Mouse (Mus musculus): ENCODE measurements around the gene Trpc4ap.

DNA sequence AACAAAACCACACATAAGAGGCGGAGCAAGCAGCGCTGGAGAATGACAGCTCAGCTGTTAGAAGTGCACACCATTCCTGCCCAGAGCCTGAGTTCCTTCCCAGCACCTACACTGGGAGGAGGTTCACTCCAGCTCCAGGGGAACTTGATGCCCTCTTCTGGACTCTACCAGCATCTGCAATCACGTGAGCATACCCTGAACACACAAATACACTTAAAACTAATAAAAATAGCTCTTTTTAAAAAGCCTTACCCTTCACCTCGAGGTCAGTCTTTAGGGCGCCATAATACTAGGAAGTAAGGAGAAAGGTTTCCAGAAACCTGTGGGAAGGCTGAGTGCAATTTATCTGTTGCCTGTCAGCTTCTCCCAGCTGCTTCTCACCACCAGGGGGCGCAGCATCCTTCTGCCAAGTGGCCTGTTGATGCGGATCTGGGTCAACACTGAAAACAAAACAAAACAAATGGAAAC is 3.9 kb upstream of the Trpc4ap start:
- TF ChIP-seq CTCF (IDR thresholded peaks at IDR 0.05; ENCODE audit: control insufficient read depth, insufficient read depth, low read length): peak; percentile 93
- TF ChIP-seq POLR2A (IDR thresholded peaks at IDR 0.05; ENCODE audit: borderline replicate concordance, control insufficient read depth, low read depth, low read length): no peak
